Mouse (Mus musculus) heart, postnatal 10 days (tissue): Measurements from ENCODE around the gene Ankrd34a. TPM values are rescaled to one million over a fixed set of nuclear protein-coding genes. Genes with fewer than 3 reads are reported as not detected.
A peak's percentile ranks its signal among the peaks of the same experiment; 100 is the strongest.

Source experiments
- DNase-seq, 2 experiments: peaks; one replicate each; pipeline ENCODE4 v3.0.0; 2021
- intact Hi-C: fragments of 180-260 bp; cut with DNase I; formaldehyde crosslinking; loops from one replicate; pipeline ENCODE4 v1.15.1; 2025
- total RNA-seq, 2 experiments: library from RNA; stranded (reverse); gene quantifications; 2 replicates each; pipeline ENCODE4 v1.2.3; 2021

Gene Ankrd34a
- total RNA-seq, 2 experiments from 2014 or later, result 2.0 to 5.5 TPM

- intact Hi-C loops, result no loop called here
- peak in 1 of 2 experiments; percentile 52 for DNase-seq
Observed at GRCm38 (mm10) chr3:96560881-96561668, 35.4 kb upstream of the Ankrd34a start.

GRCm38 (mm10) chr3:96561946-96562681, 34.3 kb upstream of the Ankrd34a start:
- intact Hi-C loops, result no loop called here

DNA sequence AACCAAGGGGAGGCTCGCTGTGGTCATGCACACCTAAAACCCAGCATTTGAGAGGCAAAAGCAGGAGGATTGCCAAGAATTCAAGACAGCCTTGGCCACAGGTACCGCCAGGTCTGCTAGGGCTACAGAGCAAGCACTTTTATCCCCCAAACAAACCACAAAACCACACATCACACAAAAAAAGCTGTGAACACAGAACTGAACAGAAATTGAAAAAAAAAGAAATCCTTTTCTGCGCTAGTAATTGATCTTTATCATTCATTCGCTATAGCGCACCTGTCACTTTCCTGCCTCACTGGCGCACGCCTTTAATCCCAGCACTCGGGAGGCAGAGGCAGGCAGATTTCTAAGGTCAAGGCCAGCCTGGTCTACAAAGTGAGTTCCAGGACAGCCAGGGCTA, 33.2 kb upstream of the Ankrd34a start:
- intact Hi-C loops, result no loop called here
- DNase-seq, result peak in 1 of 2 experiments; percentile 64

More at GRCm38 (mm10) chr3:96561946-96562681, 34.3 kb upstream of the Ankrd34a start:
- DNase-seq, result peak; percentile 69 to 81

GRCm38 (mm10) chr3:96563911-96564632, 32.4 kb upstream of the Ankrd34a start:
- intact Hi-C loops, result no loop called here

DNA sequence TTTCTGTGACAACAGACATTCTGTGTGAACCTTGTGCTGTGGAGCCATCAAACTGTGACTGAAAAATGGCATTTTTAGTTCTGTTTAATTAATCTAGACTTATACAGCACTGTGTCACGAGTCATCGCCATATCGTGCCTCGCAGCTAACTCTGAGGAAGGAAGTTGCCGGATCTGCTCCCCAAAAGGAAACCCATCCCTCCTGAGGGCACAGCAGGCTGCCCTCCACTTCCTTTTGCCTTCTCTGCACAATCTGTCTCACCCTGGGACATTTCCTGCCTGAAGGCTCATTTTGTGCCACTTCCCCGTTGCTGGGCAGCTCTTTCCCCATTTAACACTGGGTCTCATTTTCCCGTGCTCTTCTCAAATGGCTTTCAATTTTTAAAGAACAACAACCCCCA, 31.8 kb upstream of the Ankrd34a start:
- intact Hi-C loops, result no loop called here
- DNase-seq, result peak; percentile 61 to 63

More at GRCm38 (mm10) chr3:96563911-96564632, 32.4 kb upstream of the Ankrd34a start:
- DNase-seq, result peak; percentile 70 to 79

DNA sequence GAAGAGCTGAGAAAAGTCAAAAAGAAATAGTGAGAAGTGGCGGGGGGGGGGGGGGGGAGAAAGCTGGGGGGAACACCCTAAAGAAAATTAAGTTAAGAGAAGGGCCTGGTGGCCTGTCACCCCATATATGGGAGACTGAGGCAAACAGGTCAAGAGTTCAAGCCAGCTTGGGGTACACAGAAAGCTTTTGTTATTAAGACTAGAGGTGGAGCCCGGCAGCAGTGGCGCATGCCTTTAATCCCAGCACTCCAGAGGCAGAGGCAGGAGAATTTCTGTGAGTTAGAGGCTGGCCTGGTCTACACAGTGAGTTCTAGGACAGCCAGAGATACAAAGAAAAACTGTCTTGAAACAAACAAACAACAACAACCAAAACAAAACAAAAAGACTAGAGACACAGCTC, 31.3 kb upstream of the Ankrd34a start:
- DNase-seq, result peak in 1 of 2 experiments; percentile 16
- intact Hi-C loops, result no loop called here

GRCm38 (mm10) chr3:96566661-96567450, 29.6 kb upstream of the Ankrd34a start:
- intact Hi-C loops, result no loop called here
- peak in 1 of 2 experiments; percentile 21 for DNase-seq

- DNase-seq, result peak in 1 of 2 experiments; percentile 29
- intact Hi-C loops, result no loop called here
Observed at GRCm38 (mm10) chr3:96568605-96569004, 27.8 kb upstream of the Ankrd34a start.

- intact Hi-C loops, result no loop called here
- peak; percentile 69 to 75 for DNase-seq
Observed at GRCm38 (mm10) chr3:96569506-96569905, 26.9 kb upstream of the Ankrd34a start.

DNA sequence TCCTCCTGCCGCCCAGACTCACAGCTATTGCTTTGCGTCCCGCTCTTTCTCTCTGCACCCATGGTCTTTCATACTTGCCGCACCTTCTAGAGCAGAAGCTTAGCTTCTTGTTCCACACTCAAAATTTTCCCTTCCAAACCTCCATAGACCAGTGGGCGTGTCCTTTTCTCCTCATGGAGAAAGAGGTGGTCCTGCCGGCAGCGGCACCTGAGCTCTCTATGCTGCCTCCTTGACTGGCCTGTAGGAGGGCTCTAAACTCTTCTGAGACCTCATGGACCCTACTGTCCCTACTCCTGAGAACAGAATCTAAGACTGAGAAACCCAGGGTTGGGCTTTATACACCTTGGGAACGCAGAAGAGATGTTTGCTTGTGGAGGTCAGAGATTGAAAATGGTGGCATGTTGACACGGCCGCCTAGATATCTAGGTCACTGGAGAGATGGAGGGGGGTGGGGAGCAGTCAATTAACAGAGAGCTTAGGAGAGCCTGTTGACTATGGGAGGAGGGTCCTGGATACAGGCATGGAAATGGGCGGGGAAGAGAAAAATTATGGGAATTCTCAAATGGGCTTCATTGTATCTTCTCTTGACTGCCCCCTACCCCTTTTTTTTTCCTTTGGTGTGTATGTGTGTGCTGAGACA, 26.4 kb upstream of the Ankrd34a start:
- intact Hi-C loops, result no loop called here
- peak in 1 of 2 experiments; percentile 37 for DNase-seq

- intact Hi-C loops, result no loop called here
- peak in 1 of 2 experiments; percentile 37 for DNase-seq
Observed at GRCm38 (mm10) chr3:96570643-96571042, 25.8 kb upstream of the Ankrd34a start.

DNA sequence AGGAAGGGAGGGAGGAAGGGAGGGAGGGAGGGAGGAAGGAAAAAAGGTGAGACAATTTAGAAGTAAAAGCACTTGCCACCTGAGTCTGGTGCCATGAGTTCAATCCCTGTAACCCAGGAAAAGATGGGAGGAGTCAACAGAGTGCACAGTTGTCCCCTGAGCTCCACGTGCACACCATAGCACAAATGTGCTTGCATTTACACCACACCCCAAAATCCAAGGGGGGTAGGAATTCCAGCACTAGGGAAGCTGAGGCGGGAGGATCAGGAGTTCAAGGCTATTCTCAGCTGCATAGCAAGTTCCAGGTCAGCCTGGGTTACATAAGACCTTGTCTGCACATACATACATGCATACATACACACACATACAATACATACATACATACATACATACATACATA, 25.1 kb upstream of the Ankrd34a start:
- peak in 1 of 2 experiments; percentile 23 for DNase-seq
- intact Hi-C loops, result no loop called here

- intact Hi-C loops, result no loop called here
- DNase-seq, result peak; percentile 85 to 89
Observed at GRCm38 (mm10) chr3:96571896-96572698, 24.3 kb upstream of the Ankrd34a start.

GRCm38 (mm10) chr3:96573611-96574511, 22.6 kb upstream of the Ankrd34a start:
- peak; percentile 74 to 77 for DNase-seq
- intact Hi-C loops, result no loop called here

- DNase-seq, result peak; percentile 92 to 93
- intact Hi-C loops, result no loop called here
Observed at GRCm38 (mm10) chr3:96575272-96575984, 21.0 kb upstream of the Ankrd34a start.

DNA sequence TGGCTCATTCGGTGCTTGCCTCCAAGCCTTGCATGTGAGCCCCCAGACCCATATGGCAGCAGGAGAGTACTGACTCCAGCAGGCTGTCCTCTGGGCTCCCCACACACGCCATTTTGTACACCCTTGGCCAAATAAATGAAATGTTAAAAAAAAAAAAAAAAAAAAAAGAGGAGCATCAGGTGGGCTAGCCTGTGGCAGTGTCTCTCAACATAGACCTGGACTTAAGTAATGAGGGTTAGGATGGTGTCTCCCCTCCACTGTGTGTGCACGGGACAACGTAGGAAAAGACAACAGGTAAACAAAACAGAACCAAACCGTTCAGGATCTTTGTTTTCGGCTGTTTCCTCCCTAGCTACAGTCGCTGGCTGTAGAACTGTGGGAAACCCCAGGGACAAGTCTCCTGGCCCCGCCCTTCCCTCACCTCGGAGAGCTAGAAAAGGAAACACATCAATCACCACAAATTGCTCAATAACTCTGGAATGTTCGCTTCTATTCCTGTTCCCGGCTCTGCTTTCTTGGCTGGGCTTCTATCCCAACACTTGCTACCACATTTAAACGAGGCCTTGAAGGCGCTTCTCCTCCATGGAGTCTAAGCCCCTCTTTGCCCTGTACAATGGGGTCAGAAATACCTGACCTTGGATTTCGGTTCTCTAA, 20.3 kb upstream of the Ankrd34a start:
- peak; percentile 86 to 90 for DNase-seq
- intact Hi-C loops, result loop anchor here (1.0 kb wide), 1 partner anchor 19 kb away; the partner anchor contains the start of gene Txnip
